Mouse (Mus musculus): Measurements from ENCODE around the gene Polk.

DNA sequence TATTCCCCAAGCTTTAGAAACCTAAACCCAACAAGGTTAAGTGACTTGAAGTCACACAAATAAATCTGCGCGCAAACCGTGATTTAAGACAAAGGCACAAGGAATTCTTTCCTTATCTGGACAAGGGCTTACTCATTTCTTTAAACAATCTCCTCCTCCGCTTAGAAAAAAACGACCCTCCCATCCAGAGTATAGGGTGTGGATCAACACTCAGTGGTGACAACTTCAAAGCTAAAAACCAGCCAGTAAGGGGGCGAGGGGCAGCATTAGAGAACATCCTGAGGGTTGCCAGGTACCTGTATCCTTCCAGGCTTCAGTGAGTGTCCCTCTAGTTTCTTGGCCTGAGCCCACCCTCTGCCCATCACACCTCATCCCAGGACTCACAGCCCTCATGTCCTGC lies 71.8 kb downstream of the Polk start:
- TF ChIP-seq POLR2A (IDR thresholded peaks at IDR 0.05; ENCODE audit: borderline replicate concordance, control insufficient read depth, low read depth, low read length) (no peak), CTCF (IDR thresholded peaks at IDR 0.05; ENCODE audit: control insufficient read depth, insufficient read depth, low read length) (no peak)

All from bone marrow, adult 2 months (tissue).